Mouse (Mus musculus): ENCODE results near the gene Dync1i1.

GRCm38 (mm10) chr6:5802124-5802839 lies 76.8 kb downstream of the Dync1i1 start:
- no peak for TF ChIP-seq POLR2A (IDR thresholded peaks at IDR 0.05; ENCODE audit: insufficient read length, low read depth)
- no peak for TF ChIP-seq TCF12 (IDR thresholded peaks at IDR 0.05; ENCODE audit: insufficient read depth, poor library complexity, severe bottlenecking)
- TF ChIP-seq POLR2AphosphoS2 (IDR thresholded peaks at IDR 0.05; ENCODE audit: insufficient read length, low read depth), result no peak
- no peak for TF ChIP-seq MAX (IDR thresholded peaks at IDR 0.05; ENCODE audit: low read depth)
- TF ChIP-seq CEBPB (IDR thresholded peaks at IDR 0.05; ENCODE audit: insufficient read depth, poor library complexity, severe bottlenecking), result no peak
- TF ChIP-seq MYOD1 (IDR thresholded peaks at IDR 0.05; ENCODE audit: control insufficient read depth in 1 of 3, insufficient read length in 2 of 3, low read depth in 2 of 3), result no peak
